Mouse (Mus musculus): Measurements from ENCODE around the gene Hapln2.

Gene Hapln2

GRCm38 (mm10) chr3:88027434-88028186 is at the start of gene Hapln2:
Hapln2 (minus strand) TSS chr3:88027583.
- in situ Hi-C loops (cut with MboI; ENCODE audit: low sequenced_read_pairs), result no loop called here

GRCm38 (mm10) chr3:88074766-88075165 is 47.4 kb upstream of the Hapln2 start:
- in situ Hi-C loops (cut with MboI; ENCODE audit: low sequenced_read_pairs), result loop anchor here (10.0 kb wide), 1 partner anchor 60 kb away; no protein-coding TSS in a partner anchor

- in situ Hi-C loops (cut with MboI; ENCODE audit: low sequenced_read_pairs), result loop anchor here (10.0 kb wide), 1 partner anchor 60 kb away; no protein-coding TSS in a partner anchor
These were observed 47.0 kb upstream of the Hapln2 start for GRCm38 (mm10) chr3:88074351-88074750.

- in situ Hi-C loops (cut with MboI; ENCODE audit: low sequenced_read_pairs), result loop anchor here (10.0 kb wide), 1 partner anchor 59 kb away; no protein-coding TSS in a partner anchor
These were observed 46.2 kb upstream of the Hapln2 start for GRCm38 (mm10) chr3:88073631-88074030.

- in situ Hi-C loops (cut with MboI; ENCODE audit: low sequenced_read_pairs), result loop anchor here (10.0 kb wide), 1 partner anchor 57 kb away; no protein-coding TSS in a partner anchor
These were observed 44.4 kb upstream of the Hapln2 start for GRCm38 (mm10) chr3:88071783-88072182.

GRCm38 (mm10) chr3:88068386-88068785 is 41.0 kb upstream of the Hapln2 start:
- in situ Hi-C loops (cut with MboI; ENCODE audit: low sequenced_read_pairs), result no loop called here

- in situ Hi-C loops (cut with MboI; ENCODE audit: low sequenced_read_pairs), result no loop called here
These were observed 30.7 kb upstream of the Hapln2 start, which contains the start of gene Naxe for GRCm38 (mm10) chr3:88057902-88058696. Naxe (minus strand) TSS chr3:88058495.

- in situ Hi-C loops (cut with MboI; ENCODE audit: low sequenced_read_pairs), result no loop called here
These were observed 29.6 kb upstream of the Hapln2 start for GRCm38 (mm10) chr3:88057030-88057429.

- in situ Hi-C loops (cut with MboI; ENCODE audit: low sequenced_read_pairs), result no loop called here
These were observed 22.1 kb upstream of the Hapln2 start for GRCm38 (mm10) chr3:88049532-88049931.

GRCm38 (mm10) chr3:88042661-88043421 is 15.5 kb upstream of the Hapln2 start, which contains the start of gene Gpatch4:
Gpatch4 (plus strand) TSS chr3:88043108.
- in situ Hi-C loops (cut with MboI; ENCODE audit: low sequenced_read_pairs), result no loop called here

- in situ Hi-C loops (cut with MboI; ENCODE audit: low sequenced_read_pairs), result no loop called here
These were observed 8.3 kb upstream of the Hapln2 start for GRCm38 (mm10) chr3:88035561-88036293.

GRCm38 (mm10) chr3:88033506-88033905 is 6.1 kb upstream of the Hapln2 start:
- in situ Hi-C loops (cut with MboI; ENCODE audit: low sequenced_read_pairs), result no loop called here

GRCm38 (mm10) chr3:88030608-88031395 is 3.4 kb upstream of the Hapln2 start:
- in situ Hi-C loops (cut with MboI; ENCODE audit: low sequenced_read_pairs), result no loop called here

GRCm38 (mm10) chr3:88026823-88027222 is 560 bp downstream of the Hapln2 start:
- in situ Hi-C loops (cut with MboI; ENCODE audit: low sequenced_read_pairs), result no loop called here

- in situ Hi-C loops (cut with MboI; ENCODE audit: low sequenced_read_pairs), result no loop called here
These were observed 4.0 kb downstream of the Hapln2 start for GRCm38 (mm10) chr3:88023192-88024074.

- in situ Hi-C loops (cut with MboI; ENCODE audit: low sequenced_read_pairs), result no loop called here
These were observed 4.8 kb downstream of the Hapln2 start for GRCm38 (mm10) chr3:88022322-88023191.

- in situ Hi-C loops (cut with MboI; ENCODE audit: low sequenced_read_pairs), result loop anchor here (10.0 kb wide), 1 partner anchor 64 kb away; the partner anchor contains the start of gene Ttc24
These were observed 16.6 kb downstream of the Hapln2 start for GRCm38 (mm10) chr3:88010634-88011265.

All from CH12F3 (cell line).